Mouse (Mus musculus) activated CD4-positive, CD25-positive, alpha-beta regulatory T cell (primary cell): ENCODE measurements around the gene Olfr61. TPM values are rescaled to one million over a fixed set of nuclear protein-coding genes. Genes with fewer than 3 reads are reported as not detected.

ENCODE experiments used
- polyA plus RNA-seq, 2 experiments: library from polyadenylated mRNA; unstranded; fragments of 100-300 nt; shearing (Covaris generic); gene quantifications; one replicate each; pipeline ENCODE4 v1.2.1; 2017

Olfr61 gene
- not detected for polyA plus RNA-seq

DNA sequence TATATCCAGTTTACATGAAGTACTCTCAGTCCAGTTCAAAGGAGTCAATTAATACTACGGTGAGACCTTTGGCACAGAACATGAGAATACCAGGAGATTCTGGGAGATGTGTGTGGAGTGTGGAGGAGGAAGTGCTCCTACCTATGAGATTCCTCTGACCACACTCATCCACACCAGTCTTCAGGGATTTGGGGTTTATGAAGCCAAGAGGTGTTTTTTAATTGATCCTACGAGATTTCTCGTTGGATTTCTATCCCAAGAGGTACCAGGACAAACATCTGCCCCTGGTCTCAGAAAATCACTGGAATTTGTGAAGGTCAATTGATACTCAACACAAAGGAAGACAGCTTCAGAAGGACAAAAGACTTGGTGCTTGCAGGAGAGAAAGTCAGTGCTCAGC is at the start of gene Olfr61:
Olfr61 (plus strand) TSS at position 301 of the 400 bp plus-strand sequence.

DNA sequence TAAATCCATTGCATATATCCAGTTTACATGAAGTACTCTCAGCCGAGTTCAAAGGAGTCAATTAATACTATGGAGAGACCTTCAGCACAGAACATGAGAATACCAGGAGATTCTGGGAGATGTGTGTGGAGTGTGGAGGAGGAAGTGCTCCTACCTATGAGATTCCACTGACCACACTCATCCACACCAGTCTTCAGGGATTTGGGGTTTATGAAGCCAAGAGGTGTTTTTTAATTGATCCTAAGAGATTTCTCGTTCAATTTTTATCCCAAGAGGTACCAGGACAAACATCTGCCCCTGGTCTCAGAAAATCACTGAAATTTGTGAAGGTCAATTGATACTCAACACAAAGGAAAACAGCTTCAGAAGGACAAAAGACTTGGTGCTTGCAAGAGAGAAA is 27.8 kb upstream of the Olfr61 start, which contains the start of gene Olfr46:
Olfr46 (plus strand) TSS at position 301 of the 400 bp plus-strand sequence.

DNA sequence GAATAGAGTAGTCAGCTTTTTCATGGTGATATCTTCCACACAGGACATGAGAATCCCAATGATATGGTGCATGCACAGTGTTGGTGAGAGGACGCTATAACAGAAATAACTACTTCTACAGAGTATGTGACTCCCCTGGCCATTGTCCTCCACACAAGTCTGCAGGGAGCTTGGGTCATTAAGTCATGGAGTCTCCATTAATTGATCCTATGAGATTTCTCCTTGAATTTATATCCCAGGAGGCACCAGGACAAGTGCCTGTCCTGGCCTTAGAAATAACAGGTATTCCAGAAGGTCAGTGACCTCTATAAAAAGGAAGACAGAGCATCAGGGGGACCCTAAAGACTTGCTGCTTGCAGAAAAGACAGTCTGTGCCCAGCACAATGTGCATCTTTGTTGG is 17.4 kb downstream of the Olfr61 start, which contains the start of gene Olfr53:
Olfr53 (plus strand) TSS at position 301 of the 400 bp plus-strand sequence.

DNA sequence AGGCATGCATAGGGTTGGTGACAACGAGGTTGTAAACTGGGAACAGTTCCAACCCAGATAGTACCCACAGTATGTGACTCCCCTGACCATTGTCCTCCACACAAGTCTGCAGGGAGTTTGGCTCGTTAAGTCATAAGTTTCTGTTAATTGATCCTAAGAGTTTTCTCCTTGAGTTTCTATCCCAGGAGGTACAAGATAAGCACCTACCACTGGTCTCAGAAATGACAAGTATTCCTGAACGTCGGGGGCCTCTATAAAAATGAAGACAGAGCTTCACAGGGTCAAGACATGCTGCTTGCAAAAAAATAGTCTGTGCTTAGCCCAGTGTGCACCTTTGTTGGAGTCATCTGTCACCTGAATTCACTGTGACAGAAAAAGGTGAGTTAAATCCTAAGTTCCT is 30.9 kb downstream of the Olfr61 start, which contains the start of gene Olfr539:
Olfr539 (plus strand) TSS at position 301 of the 400 bp plus-strand sequence.

DNA sequence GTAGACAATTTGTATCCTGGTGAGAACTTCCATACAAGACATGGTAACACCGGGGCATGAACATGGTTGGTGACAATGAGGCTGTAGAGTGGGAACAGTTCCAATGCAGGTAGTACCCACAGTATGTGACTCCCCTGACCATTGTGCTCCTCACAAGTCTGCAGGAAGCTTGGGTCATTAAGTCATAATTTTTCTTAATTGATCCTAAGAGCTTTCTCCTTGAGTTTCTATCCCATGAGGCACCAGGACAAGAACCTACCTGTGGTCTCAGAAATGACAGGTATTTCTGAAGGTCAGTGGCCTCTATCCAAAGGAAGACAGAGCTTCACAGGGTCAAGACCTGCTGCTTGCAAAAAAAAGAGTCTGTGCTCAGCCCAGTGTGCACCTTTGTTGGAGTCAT is 52.9 kb downstream of the Olfr61 start, which contains the start of gene Olfr45:
Olfr45 (plus strand) TSS at position 301 of the 400 bp plus-strand sequence.

Other genes with a start within 250 kb of the Olfr61 start
- under 1 TPM in 1 of 2 experiments, not detected in 1; 0.14 TPM for gene Olfr531, start 226.1 kb upstream of the Olfr61 start, polyA plus RNA-seq
- not detected for gene Olfr532, start 207.3 kb upstream of the Olfr61 start, polyA plus RNA-seq
- gene Olfr533, start 165.6 kb upstream of the Olfr61 start, polyA plus RNA-seq, result under 1 TPM in 1 of 2 experiments, not detected in 1; 0.23 TPM
- not detected for gene Olfr535, start 144.8 kb upstream of the Olfr61 start, polyA plus RNA-seq
- not detected for gene Olfr536, start 121.6 kb upstream of the Olfr61 start, polyA plus RNA-seq
- gene Olfr538, start 61.1 kb upstream of the Olfr61 start, polyA plus RNA-seq, result not detected
- gene Olfr46, start 27.7 kb upstream of the Olfr61 start, polyA plus RNA-seq, result under 1 TPM in 1 of 2 experiments, not detected in 1; 0.02 TPM
- not detected for gene Olfr53, start 17.5 kb downstream of the Olfr61 start, polyA plus RNA-seq
- under 1 TPM; 0.10 to 0.14 TPM for gene Olfr539, start 31.0 kb downstream of the Olfr61 start, polyA plus RNA-seq
- gene Olfr45, start 53.0 kb downstream of the Olfr61 start, polyA plus RNA-seq, result under 1 TPM; 0.04 to 0.07 TPM
- gene Olfr541, start 68.3 kb downstream of the Olfr61 start, polyA plus RNA-seq, result under 1 TPM in 1 of 2 experiments, not detected in 1; 0.34 TPM
- under 1 TPM in 1 of 2 experiments, not detected in 1; 0.26 TPM for gene Cyp2e1, start 134.8 kb downstream of the Olfr61 start, polyA plus RNA-seq
- gene Syce1, start 158.9 kb downstream of the Olfr61 start, polyA plus RNA-seq, result 1 to 10 TPM in 1 of 2 experiments, under 1 TPM in 1; 0.32 to 1.6 TPM
- gene Zfp941, start 193.2 kb downstream of the Olfr61 start, polyA plus RNA-seq, result under 1 TPM; 0.11 to 0.17 TPM
- not detected for gene Urah, start 206.0 kb downstream of the Olfr61 start, polyA plus RNA-seq
- gene Scgb1c1, start 216.6 kb downstream of the Olfr61 start, polyA plus RNA-seq, result not detected
- gene Odf3, start 218.8 kb downstream of the Olfr61 start, polyA plus RNA-seq, result not detected
- under 1 TPM in 1 of 2 experiments, not detected in 1; 0.43 TPM for gene Gm45785, start 227.4 kb downstream of the Olfr61 start, polyA plus RNA-seq
- 100 to 1,000 TPM; 101 to 128 TPM for gene Ric8a, start 228.0 kb downstream of the Olfr61 start, polyA plus RNA-seq
- gene Bet1l, start 228.6 kb downstream of the Olfr61 start, polyA plus RNA-seq, result 10 to 100 TPM; 46.6 to 46.7 TPM